Mouse (Mus musculus) hindbrain, embryonic 10.5 days (tissue): ENCODE results near the gene Csnk2b. TPM values are rescaled to one million over a fixed set of nuclear protein-coding genes. Genes with fewer than 3 reads are reported as not detected.

Source experiments
- DNase-seq: peaks from one replicate; pipeline ENCODE4 v3.0.0-alpha.2; 2017; ENCODE audit warnings: low spot score
- H3K27ac ChIP-seq: fragments of 300-500 bp; sonication (generic); 2 replicates; pipeline ENCODE4 v1.5.1; 2016; ENCODE audit warnings: mild to moderate bottlenecking, moderate library complexity
- H3K27me3 ChIP-seq: fragments of 300-500 bp; sonication (generic); 2 replicates; pipeline ENCODE4 v1.6.1; 2016; ENCODE audit warnings: mild to moderate bottlenecking; ENCODE audit not compliant: poor library complexity, insufficient read depth, severe bottlenecking
- H3K36me3 ChIP-seq: fragments of 300-500 bp; sonication (generic); 2 replicates; pipeline ENCODE4 v1.6.1; 2016; ENCODE audit warnings: mild to moderate bottlenecking, moderate library complexity
- H3K4me1 ChIP-seq: fragments of 300-500 bp; sonication (generic); replicated peaks from 2 replicates; pipeline ENCODE4 v1.6.1; 2016; ENCODE audit warnings: mild to moderate bottlenecking
- H3K4me3 ChIP-seq: fragments of 300-500 bp; sonication (generic); 2 replicates; pipeline ENCODE4 v1.5.1; 2016; ENCODE audit warnings: mild to moderate bottlenecking, moderate library complexity
- H3K9me3 ChIP-seq: fragments of 300-500 bp; sonication (generic); 2 replicates; pipeline ENCODE4 v1.6.1; 2016; ENCODE audit warnings: mild to moderate bottlenecking, moderate library complexity
- WGBS: fragments of 180-500 bp; shearing (Covaris S2); methylation state at CpG from one replicate; pipeline ENCODE4 v1.1.7; 2016; 5-methylcytosine and 5-hydroxymethylcytosine counted together
- polyA plus RNA-seq: library from polyadenylated mRNA; unstranded; fragments of >200 nt; fragmentation: Nextera tagmentation; extraction: Ambion mirVana; gene quantifications from 2 replicates; pipeline ENCODE4 v1.2.1, GENCODE M21; 2016

The Csnk2b gene
- polyA plus RNA-seq, 1 experiment from 2014 or later = 328 TPM

- Histone ChIP-seq H3K4me3 (no peak overlapping the region), H3K4me1 (peaks cover 25% of the 10 kb centered on the region), H3K27me3 (no peaks in the 10 kb centered on the region), H3K27ac (0 out of 2 replicates have a peak overlapping the region, but pooled peaks have one; percentile 9), H3K9me3 (no peaks in the 10 kb centered on the region), H3K36me3 (peaks cover 52% of the 10 kb centered on the region)
- no peak for DNase-seq
- 79% methylated on average over 6 of the region's 6 CpGs for WGBS
Observed at GRCm38 (mm10) chr17:35104754-35105153, 17.1 kb downstream of the Csnk2b start.

- WGBS = 92% methylated on average over 7 of the region's 7 CpGs
- Histone ChIP-seq H3K4me3 (no peak overlapping the region), H3K36me3 (peaks cover 58% of the 10 kb centered on the region), H3K9me3 (no peaks in the 10 kb centered on the region), H3K27ac (no peak overlapping the region), H3K4me1 (peaks cover 25% of the 10 kb centered on the region), H3K27me3 (no peaks in the 10 kb centered on the region)
- no peak for DNase-seq
Observed at GRCm38 (mm10) chr17:35104079-35104478, 17.8 kb downstream of the Csnk2b start.

DNA sequence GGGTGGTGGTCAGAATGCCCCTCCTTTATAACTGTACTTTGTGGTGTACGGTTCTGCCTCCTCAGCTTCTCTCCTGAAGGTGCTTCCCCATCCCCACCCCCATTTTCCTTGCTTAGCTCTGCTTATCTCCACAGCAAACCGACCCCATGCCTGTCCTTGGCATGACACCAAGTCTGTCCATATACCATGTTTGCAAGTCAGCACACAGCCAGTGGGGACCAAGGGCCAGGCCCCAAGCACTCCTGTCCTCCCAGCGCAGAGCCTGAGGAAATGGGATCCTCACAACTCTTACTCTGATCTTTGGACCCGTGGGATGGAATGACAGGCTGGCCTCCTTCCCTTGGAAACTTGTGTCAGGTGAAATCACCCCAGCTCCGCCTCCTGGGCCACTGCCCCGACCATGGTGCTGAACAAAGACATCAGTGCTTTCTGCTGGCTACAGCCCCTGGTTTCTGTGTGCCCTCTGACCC is 18.6 kb downstream of the Csnk2b start:
- Histone ChIP-seq H3K4me3 (no peak overlapping the region), H3K27me3 (no peaks in the 10 kb centered on the region), H3K9me3 (no peaks in the 10 kb centered on the region), H3K4me1 (peaks cover 25% of the 10 kb centered on the region), H3K36me3 (peaks cover 67% of the 10 kb centered on the region), H3K27ac (no peak overlapping the region)
- no peak for DNase-seq
- 69% methylated on average over 6 of the region's 6 CpGs for whole genome bisulfite sequencing

DNA sequence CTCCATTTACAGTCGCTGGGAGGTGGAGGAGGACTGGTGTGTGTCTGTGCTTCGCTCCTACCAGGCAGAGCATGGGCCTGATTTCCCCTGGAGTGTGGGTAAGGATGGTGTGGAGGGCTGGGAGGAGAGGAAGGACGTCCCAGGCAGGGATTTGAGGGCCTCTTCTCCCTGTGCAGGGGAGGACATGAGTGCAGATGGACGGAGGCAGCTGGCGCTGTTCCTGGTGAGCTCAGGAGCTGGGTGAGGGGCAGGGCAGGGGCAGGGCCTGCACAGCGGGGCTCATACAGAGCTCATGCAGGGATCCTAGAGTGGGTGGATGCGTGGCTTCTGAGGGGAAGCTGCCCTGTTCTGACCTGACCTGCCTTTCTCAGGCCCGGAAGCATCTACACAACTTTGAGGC is 19.6 kb downstream of the Csnk2b start:
- Histone ChIP-seq H3K27ac (peak overlapping the region; percentile 40; the same call in 1 of the 2 replicates), H3K4me3 (peak overlapping the region; percentile 11; the same call in 1 of the 2 replicates), H3K27me3 (no peaks in the 10 kb centered on the region), H3K36me3 (peaks cover 76% of the 10 kb centered on the region), H3K4me1 (peaks cover 25% of the 10 kb centered on the region), H3K9me3 (no peaks in the 10 kb centered on the region)
- DNase-seq = no peak
- WGBS = 75% methylated on average over 8 of the region's 8 CpGs

DNA sequence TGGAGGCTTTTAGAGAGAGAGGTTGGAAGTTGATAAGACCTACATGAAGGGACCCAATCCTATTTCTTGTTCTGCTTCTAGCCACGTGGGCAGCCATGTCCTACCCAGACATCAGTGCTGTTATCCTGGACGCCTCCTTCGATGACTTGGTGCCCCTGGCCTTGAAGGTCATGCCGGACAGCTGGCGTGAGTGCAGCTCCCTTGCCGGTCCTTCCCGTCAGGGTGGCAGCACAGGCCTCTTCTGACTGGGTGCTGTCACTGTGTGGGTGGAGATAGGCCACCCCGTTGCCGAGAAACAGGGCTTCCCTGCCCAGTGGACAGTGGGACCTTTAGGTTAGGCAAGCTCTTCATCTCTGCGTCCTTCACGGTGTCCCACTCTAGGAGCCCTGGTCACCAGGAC is 20.7 kb downstream of the Csnk2b start:
- Histone ChIP-seq H3K27ac (no peak overlapping the region), H3K27me3 (no peaks in the 10 kb centered on the region), H3K36me3 (peaks cover 87% of the 10 kb centered on the region), H3K4me3 (no peak overlapping the region), H3K9me3 (no peaks in the 10 kb centered on the region), H3K4me1 (peaks cover 22% of the 10 kb centered on the region)
- no peak for DNase-seq
- WGBS = 92% methylated on average over 11 of the region's 11 CpGs

GRCm38 (mm10) chr17:35100196-35100765 is 21.6 kb downstream of the Csnk2b start:
- Histone ChIP-seq H3K4me3 (no peak overlapping the region), H3K36me3 (peaks cover 95% of the 10 kb centered on the region)
- WGBS = 74% methylated on average over 10 of the region's 10 CpGs

DNA sequence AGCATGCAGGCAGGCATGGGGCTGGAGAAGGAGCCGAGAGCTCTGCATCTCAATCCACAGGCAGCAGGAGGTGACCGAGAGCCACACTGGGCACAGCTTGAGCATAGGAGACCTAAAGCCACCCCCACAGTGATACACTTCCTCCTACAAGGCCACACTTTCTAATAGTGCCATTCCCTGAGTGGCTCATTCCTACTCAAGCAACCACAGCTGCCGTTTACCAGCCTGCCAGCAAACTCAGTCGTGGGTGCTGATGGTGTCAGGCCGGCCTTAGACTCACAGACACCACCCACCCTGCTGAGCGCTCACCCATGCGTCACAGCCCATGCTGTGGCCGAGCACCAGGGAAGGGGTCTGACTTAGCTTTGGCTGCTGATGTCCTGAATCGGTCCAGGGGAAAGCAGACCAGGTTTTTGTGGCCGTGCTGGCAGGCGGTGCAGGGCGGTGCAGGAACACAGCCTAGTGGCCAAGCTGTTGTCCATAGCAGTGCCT is 24.6 kb downstream of the Csnk2b start:
- Histone ChIP-seq H3K27me3 (no peaks in the 10 kb centered on the region), H3K9me3 (no peaks in the 10 kb centered on the region), H3K27ac (no peak overlapping the region), H3K36me3 (peaks cover 96% of the 10 kb centered on the region), H3K4me3 (no peak overlapping the region), H3K4me1 (peaks cover 2% of the 10 kb centered on the region; the same call in 1 of the 2 replicates)
- WGBS = 78% methylated on average over 12 of the region's 12 CpGs
- no peak for DNase-seq

More at GRCm38 (mm10) chr17:35100196-35100765, 21.6 kb downstream of the Csnk2b start:
- no peaks in the 10 kb centered on the region for H3K27me3 ChIP-seq
- H3K27ac ChIP-seq = no peak overlapping the region
- peaks cover 13% of the 10 kb centered on the region for H3K4me1 ChIP-seq
- H3K9me3 ChIP-seq = no peaks in the 10 kb centered on the region
- no peak for DNase-seq

DNA sequence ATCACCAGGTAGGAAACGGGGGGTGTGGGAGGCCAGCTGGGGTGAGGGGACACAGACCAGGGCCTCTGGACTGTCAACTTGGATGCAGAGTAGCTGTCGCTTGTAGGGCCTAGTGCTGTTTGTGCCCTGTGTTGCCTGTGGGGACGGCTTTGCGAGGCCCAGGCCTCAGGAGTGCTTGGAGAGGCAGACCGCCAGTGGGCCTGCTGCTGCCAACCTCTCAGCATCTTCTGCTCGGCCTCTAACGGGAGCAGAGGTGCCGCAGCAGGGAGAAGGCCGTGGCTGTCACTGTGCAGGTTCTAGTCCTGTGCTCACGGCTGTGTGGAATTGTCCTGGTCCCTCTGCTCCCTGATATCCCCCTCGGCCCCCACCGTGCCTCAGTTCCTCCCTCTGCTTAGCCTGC is 25.3 kb downstream of the Csnk2b start:
- DNase-seq = no peak
- no peaks in the 10 kb centered on the region for H3K9me3 ChIP-seq
- H3K27ac ChIP-seq = no peak overlapping the region
- no peaks in the 10 kb centered on the region for H3K4me1 ChIP-seq
- 88% methylated on average over 12 of the region's 12 CpGs for WGBS
- peaks cover 96% of the 10 kb centered on the region for H3K36me3 ChIP-seq
- 0 out of 2 replicates have a peak overlapping the region, but pooled peaks have one; percentile 16 for H3K4me3 ChIP-seq
- H3K27me3 ChIP-seq = no peaks in the 10 kb centered on the region

DNA sequence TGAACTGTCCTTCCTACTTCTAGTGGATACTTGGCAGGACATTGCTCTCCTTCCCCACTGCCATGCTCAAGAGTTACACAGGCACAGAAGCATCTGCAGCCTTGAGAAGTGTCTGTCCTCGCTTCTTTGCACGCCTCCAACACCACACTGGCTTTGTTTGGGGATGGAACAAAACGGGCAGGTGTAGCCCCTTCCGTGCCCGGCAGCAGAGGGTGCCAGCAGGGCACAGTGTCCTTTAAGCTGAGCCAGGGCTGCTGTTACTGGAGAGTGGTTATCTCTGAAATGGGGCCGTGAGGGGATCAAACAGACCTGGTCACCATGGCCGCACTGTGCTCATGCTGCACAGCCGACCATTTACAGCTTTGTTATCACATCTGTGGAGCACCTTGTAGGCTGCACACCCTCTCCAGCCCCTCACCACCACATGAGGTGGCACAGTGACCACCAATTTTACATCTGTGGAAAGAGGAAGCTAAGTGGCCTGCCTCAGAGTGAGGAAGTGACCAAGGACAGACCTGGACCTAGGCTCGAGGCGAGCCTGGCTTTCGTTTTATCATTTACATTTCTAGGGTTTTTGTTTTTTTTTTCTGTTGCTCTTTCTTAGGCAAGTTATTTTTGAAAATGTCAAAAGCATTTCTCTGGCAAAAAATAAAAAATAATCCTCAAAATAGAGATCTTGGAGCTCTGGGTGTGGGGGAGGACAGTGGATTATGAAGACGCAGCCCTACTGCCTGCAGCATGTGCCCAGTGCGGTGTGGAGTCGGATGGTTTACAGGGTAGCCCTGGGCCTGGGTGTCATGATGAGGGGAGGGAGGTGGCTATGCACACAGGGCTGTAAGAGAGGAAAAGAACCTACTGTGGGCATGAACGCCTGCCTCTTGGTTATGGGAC is 27.1 kb downstream of the Csnk2b start:
- H3K36me3 ChIP-seq = peaks cover 89% of the 10 kb centered on the region
- WGBS = 93% methylated on average over 15 of the region's 15 CpGs

GRCm38 (mm10) chr17:35092403-35093198 is 29.3 kb downstream of the Csnk2b start:
- 88% methylated on average over 14 of the region's 14 CpGs for WGBS
- no peaks in the 10 kb centered on the region for H3K27me3 ChIP-seq
- no peak for DNase-seq
- peaks cover 68% of the 10 kb centered on the region for H3K36me3 ChIP-seq
- H3K27ac ChIP-seq = no peak overlapping the region
- H3K4me1 ChIP-seq = peaks cover 18% of the 10 kb centered on the region
- no peaks in the 10 kb centered on the region for H3K9me3 ChIP-seq
- no peak overlapping the region for H3K4me3 ChIP-seq

More for the DNA sequence above, 27.1 kb downstream of the Csnk2b start:
- Histone ChIP-seq H3K27ac (no peak overlapping the region), H3K4me3 (no peak overlapping the region), H3K9me3 (no peaks in the 10 kb centered on the region), H3K4me1 (peaks cover 13% of the 10 kb centered on the region), H3K27me3 (no peaks in the 10 kb centered on the region)
- DNase-seq = no peak

GRCm38 (mm10) chr17:35090166-35090932 is 31.5 kb downstream of the Csnk2b start:
- Histone ChIP-seq H3K4me3 (peak overlapping the region; percentile 76), H3K9me3 (no peaks in the 10 kb centered on the region), H3K27ac (peak overlapping the region; percentile 99), H3K36me3 (peaks cover 47% of the 10 kb centered on the region), H3K27me3 (no peaks in the 10 kb centered on the region), H3K4me1 (peaks cover 18% of the 10 kb centered on the region)
- 76% methylated on average over 8 of the region's 8 CpGs for WGBS
- no peak for DNase-seq
